Mouse (Mus musculus) adrenal gland, adult (tissue): ENCODE measurements at regions not wholly inside any gene's neighbourhood (a gene's known extent, or its start where the extent isn't known, plus 50 kb on each side); places are given as distances from the start of the nearest gene placed in this dataset.
"Not testable (repeated sequence)": the region's sequence is repeated elsewhere in the genome, so short reads cannot be mapped to it uniquely, and the experiment has no call there.

ENCODE experiments used
- DNase-seq, 2 experiments: peaks; one replicate each; pipeline ENCODE4 v3.0.0; 2022 to 2023; ENCODE audit warnings: low spot score in 1 of 2; ENCODE audit not compliant: inconsistent age in 2 of 2

GRCm38 (mm10) chr16:15129806-15130205 lies 187.5 kb upstream of the Gm21897 start:
- no peak for DNase-seq

- no peak for DNase-seq
These were observed 159.4 kb upstream of the Gm21897 start for GRCm38 (mm10) chr16:15157852-15158251.

GRCm38 (mm10) chr16:15175516-15175915 lies 141.7 kb upstream of the Gm21897 start:
- DNase-seq, result peak in 1 of 2 experiments; percentile 41

GRCm38 (mm10) chr16:15185714-15186113 lies 131.5 kb upstream of the Gm21897 start:
- DNase-seq, result no peak

- peak; percentile 53 to 71 for DNase-seq
These were observed 122.1 kb upstream of the Gm21897 start for GRCm38 (mm10) chr16:15194926-15195711.

- DNase-seq, result not testable (repeated sequence)
These were observed 121.3 kb upstream of the Gm21897 start for GRCm38 (mm10) chr16:15195931-15196330.

- DNase-seq, result no peak
These were observed 120.4 kb upstream of the Gm21897 start for GRCm38 (mm10) chr16:15196855-15197254.

- no peak for DNase-seq
These were observed 101.3 kb upstream of the Gm21897 start for GRCm38 (mm10) chr16:15215921-15216320.

GRCm38 (mm10) chr16:15220961-15221547 lies 96.2 kb upstream of the Gm21897 start:
- DNase-seq, result no peak

- DNase-seq, result no peak
These were observed 79.4 kb upstream of the Gm21897 start for GRCm38 (mm10) chr16:15237836-15238235.

GRCm38 (mm10) chr16:15238449-15238848 lies 78.8 kb upstream of the Gm21897 start:
- peak in 1 of 2 experiments; percentile 8 for DNase-seq

- no peak for DNase-seq
These were observed 67.1 kb upstream of the Gm21897 start for GRCm38 (mm10) chr16:15250186-15250585.

- no peak for DNase-seq
These were observed 65.6 kb upstream of the Gm21897 start for GRCm38 (mm10) chr16:15251686-15252085.

- peak in 1 of 2 experiments; percentile 33 for DNase-seq
These were observed 64.5 kb upstream of the Gm21897 start for GRCm38 (mm10) chr16:15252666-15253347.

- no peak for DNase-seq
These were observed 63.9 kb upstream of the Gm21897 start for GRCm38 (mm10) chr16:15253348-15253693.

GRCm38 (mm10) chr16:15254669-15255068 lies 62.6 kb upstream of the Gm21897 start:
- DNase-seq, result peak in 1 of 2 experiments; percentile 27

GRCm38 (mm10) chr16:15259474-15259873 lies 57.8 kb upstream of the Gm21897 start:
- peak in 1 of 2 experiments; percentile 12 for DNase-seq

- no peak for DNase-seq
These were observed 57.2 kb upstream of the Gm21897 start for GRCm38 (mm10) chr16:15260069-15260468.
